Mouse (Mus musculus): Measurements from ENCODE around the gene Vps52.
"Not testable (repeated sequence)": the region's sequence is repeated elsewhere in the genome, so short reads cannot be mapped to it uniquely, and the experiment has no call there.

The Vps52 gene

GRCm38 (mm10) chr17:33968489-33968888, 12.9 kb downstream of the Vps52 start:
- DNase-seq = peak; percentile 71

- no peak for DNase-seq
Observed at GRCm38 (mm10) chr17:33968927-33969326, 13.3 kb downstream of the Vps52 start.

- no peak for DNase-seq
Observed at GRCm38 (mm10) chr17:33969394-33969793, 13.8 kb downstream of the Vps52 start.

GRCm38 (mm10) chr17:33972691-33973090, 17.1 kb downstream of the Vps52 start:
- DNase-seq = no peak

GRCm38 (mm10) chr17:33973572-33973971, 18.0 kb downstream of the Vps52 start:
- DNase-seq = no peak

GRCm38 (mm10) chr17:33977861-33978557, 22.4 kb downstream of the Vps52 start:
- DNase-seq = peak; percentile 49

- peak; percentile 91 for DNase-seq
Observed at GRCm38 (mm10) chr17:33978631-33979031, 23.0 kb downstream of the Vps52 start.

- DNase-seq = no peak
Observed at GRCm38 (mm10) chr17:33979512-33980050, 24.0 kb downstream of the Vps52 start.

GRCm38 (mm10) chr17:33980181-33981035, 24.8 kb downstream of the Vps52 start:
- DNase-seq = peak; percentile 38

GRCm38 (mm10) chr17:33981192-33981909, 25.7 kb downstream of the Vps52 start:
- peak; percentile 93 for DNase-seq

- DNase-seq = peak; percentile 67
Observed at GRCm38 (mm10) chr17:33982136-33982535, 26.5 kb downstream of the Vps52 start.

GRCm38 (mm10) chr17:33991788-33992664, 36.4 kb downstream of the Vps52 start:
- DNase-seq = peak; percentile 46

- no peak for DNase-seq
Observed at GRCm38 (mm10) chr17:33994959-33995358, 39.3 kb downstream of the Vps52 start.

GRCm38 (mm10) chr17:33995651-33996050, 40.0 kb downstream of the Vps52 start:
- no peak for DNase-seq

GRCm38 (mm10) chr17:33997025-33997424, 41.4 kb downstream of the Vps52 start:
- not testable (repeated sequence) for DNase-seq

- not testable (repeated sequence) for DNase-seq
Observed at GRCm38 (mm10) chr17:33998697-33999096, 43.1 kb downstream of the Vps52 start.

- DNase-seq = peak; percentile 11
Observed at GRCm38 (mm10) chr17:33999341-34000149, 43.9 kb downstream of the Vps52 start.

GRCm38 (mm10) chr17:34000150-34000537, 44.5 kb downstream of the Vps52 start, which contains the start of gene H2-K1:
TSS of gene H2-K1 (minus strand) at chr17:34000347.
- peak; percentile 71 for DNase-seq

GRCm38 (mm10) chr17:34000796-34001195, 45.2 kb downstream of the Vps52 start:
- DNase-seq = not testable (repeated sequence)

GRCm38 (mm10) chr17:34003426-34003825, 47.8 kb downstream of the Vps52 start:
- DNase-seq = no peak

- no peak for DNase-seq
Observed at GRCm38 (mm10) chr17:34006570-34006969, 51.0 kb downstream of the Vps52 start.

Measured in cerebellum, adult 9-11 months (tissue).